Mouse (Mus musculus): ENCODE results near the gene Fam120b.

DNA sequence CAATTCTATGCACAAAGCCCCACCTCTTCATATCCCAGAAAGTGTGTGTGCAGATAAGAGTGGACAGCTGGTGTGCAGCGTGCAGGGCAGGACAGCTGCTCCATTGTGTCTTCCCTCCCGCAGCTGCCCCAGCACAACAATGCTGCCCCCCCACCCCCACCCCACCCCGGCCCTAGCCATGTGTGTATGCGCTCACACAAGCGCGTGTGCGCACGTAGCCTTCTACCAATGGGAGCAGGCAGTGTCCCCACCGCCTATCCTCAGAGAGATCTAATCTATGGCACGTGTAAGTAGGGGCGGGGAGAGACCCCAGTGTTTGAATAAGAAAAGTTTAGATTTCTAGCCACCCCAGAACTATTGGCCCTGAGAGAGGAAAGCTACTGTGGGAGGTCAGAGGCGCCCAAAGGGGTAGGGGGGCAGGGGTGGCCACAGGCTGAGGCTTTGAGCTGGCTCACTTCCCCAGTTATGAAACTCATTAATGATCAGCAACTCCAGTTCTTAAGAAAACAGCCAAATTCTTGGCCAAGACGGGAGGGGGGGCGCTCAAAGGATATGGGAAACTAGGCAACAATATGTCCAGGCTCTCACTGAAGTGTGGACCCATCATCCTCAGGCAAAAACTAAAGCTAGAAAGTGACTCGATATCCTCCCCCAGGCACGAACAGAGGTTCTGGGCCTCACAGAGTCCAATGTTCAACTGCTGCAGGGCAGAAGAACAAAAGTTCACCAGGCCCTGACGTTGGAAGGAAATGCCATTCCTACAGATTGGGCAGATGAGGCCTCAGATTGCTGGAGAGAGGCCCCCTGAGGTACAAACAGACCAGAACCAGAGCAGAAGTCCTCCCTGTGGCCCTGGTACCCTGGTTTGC lies 23.8 kb upstream of the Fam120b start:
- no peak for TF ChIP-seq POLR2A (IDR thresholded peaks at IDR 0.05; ENCODE audit: low read depth, low read length)
- no peak for TF ChIP-seq USF1 (IDR thresholded peaks at IDR 0.05; ENCODE audit: low read depth, low read length)
- TF ChIP-seq TCF12 (IDR thresholded peaks at IDR 0.05; ENCODE audit: low read depth, low read length), result no peak
- TF ChIP-seq EP300 (IDR thresholded peaks at IDR 0.05; ENCODE audit: low read length), result no peak
- TF ChIP-seq MAFK (IDR thresholded peaks at IDR 0.05; ENCODE audit: insufficient replicate concordance, low read length), result no peak
- no peak for TF ChIP-seq GABPA (IDR thresholded peaks at IDR 0.05; ENCODE audit: insufficient replicate concordance, low read depth, low read length)
- no peak for TF ChIP-seq CTCF (conservative IDR thresholded peaks at IDR 0.05 in 1 of 2, IDR thresholded peaks at IDR 0.05 in 1 of 2; ENCODE audit: low read depth in 2 of 2, low read length in 2 of 2)
- TF ChIP-seq KAT2A (IDR thresholded peaks at IDR 0.05; ENCODE audit: insufficient replicate concordance, low read length), result no peak
- TF ChIP-seq NELFE (IDR thresholded peaks at IDR 0.05; ENCODE audit: low read depth, low read length), result no peak
